Mouse (Mus musculus) midbrain, postnatal 0 days (tissue): ENCODE measurements around the gene Poc1a. TPM values are rescaled to one million over a fixed set of nuclear protein-coding genes. Genes with fewer than 3 reads are reported as not detected.

Experiments used
- ATAC-seq: fragments of 200-750 bp; cut with Nextera tagmentation; 2 replicates; pipeline ENCODE4 v1.8.0; 2017; ENCODE audit warnings: moderate number of reproducible peaks, mild to moderate bottlenecking, moderate TSS enrichment, moderate library complexity; ENCODE audit not compliant: low FRiP score
- DNase-seq: peaks from one replicate; pipeline ENCODE4 v3.0.0-alpha.2; 2015; ENCODE audit warnings: low spot score
- H3K27ac ChIP-seq: fragments of 300-500 bp; sonication (generic); 2 replicates; pipeline ENCODE4 v1.5.1; 2014; ENCODE audit warnings: low read depth, mild to moderate bottlenecking, low read length, mixed read lengths
- H3K27me3 ChIP-seq: fragments of 300-500 bp; sonication (generic); 2 replicates; pipeline ENCODE4 v1.6.1; 2014; ENCODE audit warnings: low read length, control low read depth, mixed read lengths; ENCODE audit not compliant: insufficient read depth
- H3K36me3 ChIP-seq: fragments of 300-500 bp; sonication (generic); 2 replicates; pipeline ENCODE4 v1.6.1; 2014; ENCODE audit warnings: low read length, control low read depth, mixed read lengths; ENCODE audit not compliant: insufficient read depth
- H3K4me1 ChIP-seq: fragments of 300-500 bp; sonication (generic); 2 replicates; pipeline ENCODE4 v1.6.1; 2014; ENCODE audit warnings: mild to moderate bottlenecking, control low read depth, antibody characterized with exemption, low read length, mixed read lengths; ENCODE audit not compliant: insufficient read depth
- H3K4me2 ChIP-seq: fragments of 300-500 bp; sonication (generic); 2 replicates; pipeline ENCODE4 v1.6.1; 2014; ENCODE audit warnings: low read depth, mild to moderate bottlenecking, low read length, mixed read lengths; ENCODE audit not compliant: poor library complexity, severe bottlenecking
- H3K4me3 ChIP-seq: fragments of 300-500 bp; sonication (generic); 2 replicates; pipeline ENCODE4 v1.5.1; 2014; ENCODE audit warnings: low read depth, mild to moderate bottlenecking, low read length, moderate library complexity
- H3K9ac ChIP-seq: fragments of 300-500 bp; sonication (generic); replicated peaks from 2 replicates; pipeline ENCODE4 v1.6.1; 2014; ENCODE audit warnings: mild to moderate bottlenecking, low read length, moderate library complexity, mixed read lengths; ENCODE audit not compliant: poor library complexity, severe bottlenecking
- H3K9me3 ChIP-seq: fragments of 300-500 bp; sonication (generic); 2 replicates; pipeline ENCODE4 v1.6.1; 2016; ENCODE audit warnings: low read length, control low read depth
- CTCF ChIP-seq: IDR thresholded peaks from 2 replicates; pipeline ENCODE4 v1.5.1; 2016; ENCODE audit warnings: antibody characterized with exemption, mild to moderate bottlenecking
- WGBS: fragments of 180-500 bp; shearing (Covaris S2); extraction: QIAGEN DNeasy Blood & Tissue Kit; methylation state at CpG from one replicate; pipeline ENCODE4 v1.1.7; 2014; 5-methylcytosine and 5-hydroxymethylcytosine counted together
- polyA plus RNA-seq: library from polyadenylated mRNA; unstranded; fragments of >200 nt; fragmentation: Nextera tagmentation; extraction: Ambion mirVana; gene quantifications from 2 replicates; pipeline ENCODE4 v1.2.1, GENCODE M21; 2015
- total RNA-seq: library from RNA; depleted of rRNA; stranded (reverse); fragments of >200 nt; gene quantifications from 2 replicates; pipeline ENCODE4 v1.2.3, GENCODE M21; 2014

Poc1a gene
- total and polyA plus RNA-seq, 2 experiments from 2014 or later: 6.5 to 9.8 TPM

GRCm38 (mm10) chr9:106300949-106301348 is 20.1 kb downstream of the Poc1a start:
- no peak overlapping the region for H3K4me2 ChIP-seq
- no peaks in the 10 kb centered on the region for H3K27me3 ChIP-seq
- ATAC-seq: no peak
- DNase-seq: no peak
- no peaks in the 10 kb centered on the region for H3K9me3 ChIP-seq
- no peak for TF ChIP-seq CTCF
- no peak overlapping the region for H3K4me3 ChIP-seq
- H3K27ac ChIP-seq: no peak overlapping the region
- H3K9ac ChIP-seq: no peak overlapping the region
- no peaks in the 10 kb centered on the region for H3K4me1 ChIP-seq
- no peaks in the 10 kb centered on the region for H3K36me3 ChIP-seq
- 80% methylated on average over 6 of the region's 6 CpGs for WGBS

- H3K9me3 ChIP-seq: no peaks in the 10 kb centered on the region
- no peak overlapping the region for H3K9ac ChIP-seq
- WGBS: 78% methylated on average over 10 of the region's 11 CpGs
- no peak overlapping the region for H3K27ac ChIP-seq
- no peak overlapping the region for H3K4me3 ChIP-seq
- no peaks in the 10 kb centered on the region for H3K36me3 ChIP-seq
- no peaks in the 10 kb centered on the region for H3K4me1 ChIP-seq
- no peak for DNase-seq
- no peak overlapping the region for H3K4me2 ChIP-seq
- TF ChIP-seq CTCF: no peak
- no peaks in the 10 kb centered on the region for H3K27me3 ChIP-seq
- ATAC-seq: no peak
These were observed 20.7 kb downstream of the Poc1a start for GRCm38 (mm10) chr9:106301446-106302080.

GRCm38 (mm10) chr9:106302446-106303150 is 21.7 kb downstream of the Poc1a start:
- H3K27ac ChIP-seq: no peak overlapping the region
- ATAC-seq (no peak), DNase-seq (no peak)
- no peak overlapping the region for H3K4me3 ChIP-seq
- no peaks in the 10 kb centered on the region for H3K27me3 ChIP-seq
- 91% methylated on average over 16 of the region's 16 CpGs for WGBS
- no peak overlapping the region for H3K9ac ChIP-seq
- H3K36me3 ChIP-seq: no peaks in the 10 kb centered on the region
- no peak for TF ChIP-seq CTCF
- no peaks in the 10 kb centered on the region for H3K4me1 ChIP-seq
- no peak overlapping the region for H3K4me2 ChIP-seq
- H3K9me3 ChIP-seq: no peaks in the 10 kb centered on the region

DNA sequence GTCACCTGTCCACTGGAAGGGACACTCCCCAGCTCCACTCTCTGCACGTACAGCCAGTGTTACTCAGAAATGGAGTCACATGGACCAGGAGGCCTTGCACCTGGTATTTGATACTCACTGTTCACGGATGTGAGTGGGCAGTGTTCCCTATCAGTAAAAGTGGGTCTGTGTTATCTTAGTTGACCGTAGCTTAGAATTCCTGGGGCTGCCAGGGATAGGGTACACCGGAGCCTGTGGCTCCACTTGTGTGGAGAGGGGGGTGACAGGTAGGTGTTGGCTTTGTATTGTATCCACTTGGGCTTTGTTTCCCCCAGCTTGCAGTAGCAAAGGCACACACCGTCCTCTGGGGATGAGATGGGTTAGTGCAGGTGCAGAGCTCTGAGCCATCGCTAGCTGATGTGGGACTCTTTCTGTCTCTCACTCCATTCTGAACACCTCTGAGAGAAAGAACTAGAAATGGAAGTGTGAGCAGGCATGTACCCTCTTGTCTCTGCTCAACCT is 22.6 kb downstream of the Poc1a start:
- no peaks in the 10 kb centered on the region for H3K4me1 ChIP-seq
- no peak overlapping the region for H3K27ac ChIP-seq
- H3K9ac ChIP-seq: no peak overlapping the region
- TF ChIP-seq CTCF: no peak
- ATAC-seq (no peak), DNase-seq (no peak)
- H3K27me3 ChIP-seq: no peaks in the 10 kb centered on the region
- no peak overlapping the region for H3K4me3 ChIP-seq
- no peaks in the 10 kb centered on the region for H3K9me3 ChIP-seq
- H3K4me2 ChIP-seq: no peak overlapping the region
- H3K36me3 ChIP-seq: no peaks in the 10 kb centered on the region
- 97% methylated on average over 6 of the region's 6 CpGs for WGBS

GRCm38 (mm10) chr9:106305228-106305627 is 24.4 kb downstream of the Poc1a start:
- Histone ChIP-seq H3K9ac (no peak overlapping the region), H3K27ac (no peak overlapping the region), H3K4me2 (no peak overlapping the region), H3K9me3 (no peaks in the 10 kb centered on the region), H3K4me1 (no peaks in the 10 kb centered on the region), H3K4me3 (no peak overlapping the region), H3K36me3 (no peaks in the 10 kb centered on the region), H3K27me3 (no peaks in the 10 kb centered on the region)
- TF ChIP-seq CTCF: no peak
- 76% methylated on average over 7 of the region's 7 CpGs for WGBS
- ATAC-seq: no peak
- DNase-seq: no peak

DNA sequence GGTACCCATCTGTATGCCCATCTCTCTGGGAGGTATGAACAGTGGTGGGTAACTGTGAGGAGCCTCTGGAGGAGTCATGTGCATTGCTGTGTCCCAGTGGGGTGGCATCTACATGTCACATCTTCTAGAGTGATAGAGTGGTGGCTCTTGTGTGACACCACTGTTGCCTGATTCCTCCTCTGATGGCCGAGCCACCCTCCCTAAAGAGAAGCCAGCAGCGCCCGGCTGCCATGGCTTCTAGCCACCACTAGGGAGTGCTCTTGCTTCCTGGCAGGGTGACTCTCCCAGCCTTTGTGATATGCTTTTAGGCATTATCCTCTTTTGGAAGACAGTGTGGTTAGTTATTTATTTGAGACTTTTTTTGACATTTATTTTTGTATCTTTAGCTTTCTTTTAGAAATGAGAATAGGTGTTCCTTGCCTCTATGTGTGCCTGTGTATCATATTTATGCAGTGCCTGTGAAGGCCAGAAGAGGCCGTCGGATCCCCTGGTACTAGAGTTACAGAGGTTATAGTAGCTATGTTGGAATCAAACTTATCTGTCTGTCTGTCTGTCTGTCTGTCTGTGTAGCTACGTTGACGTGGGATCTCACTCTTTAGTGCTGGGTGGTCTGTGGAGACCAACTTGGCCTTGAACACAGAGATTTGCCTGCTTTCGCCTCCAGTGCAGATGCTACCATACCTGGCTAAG is 25.9 kb downstream of the Poc1a start:
- Histone ChIP-seq H3K36me3 (no peaks in the 10 kb centered on the region), H3K4me2 (no peak overlapping the region), H3K9me3 (no peaks in the 10 kb centered on the region), H3K4me3 (no peak overlapping the region), H3K9ac (no peak overlapping the region), H3K27ac (no peak overlapping the region), H3K4me1 (no peaks in the 10 kb centered on the region), H3K27me3 (no peaks in the 10 kb centered on the region)
- peak; percentile 67 for DNase-seq
- 41% methylated on average over 8 of the region's 8 CpGs for WGBS
- peak; percentile 31; the same call in 1 of the 2 replicates for ATAC-seq
- peak; percentile 95 for TF ChIP-seq CTCF
